Mouse (Mus musculus) hindbrain, embryonic 10.5 days (tissue): ENCODE measurements around the gene Gm28434. TPM values are rescaled to one million over a fixed set of nuclear protein-coding genes. Genes with fewer than 3 reads are reported as not detected.

Source experiments
- DNase-seq: peaks from one replicate; pipeline ENCODE4 v3.0.0-alpha.2; 2017; ENCODE audit warnings: low spot score
- H3K27ac ChIP-seq: fragments of 300-500 bp; sonication (generic); 2 replicates; pipeline ENCODE4 v1.5.1; 2016; ENCODE audit warnings: mild to moderate bottlenecking, moderate library complexity
- H3K27me3 ChIP-seq: fragments of 300-500 bp; sonication (generic); 2 replicates; pipeline ENCODE4 v1.6.1; 2016; ENCODE audit warnings: mild to moderate bottlenecking; ENCODE audit not compliant: poor library complexity, insufficient read depth, severe bottlenecking
- H3K36me3 ChIP-seq: fragments of 300-500 bp; sonication (generic); 2 replicates; pipeline ENCODE4 v1.6.1; 2016; ENCODE audit warnings: mild to moderate bottlenecking, moderate library complexity
- H3K4me1 ChIP-seq: fragments of 300-500 bp; sonication (generic); replicated peaks from 2 replicates; pipeline ENCODE4 v1.6.1; 2016; ENCODE audit warnings: mild to moderate bottlenecking
- H3K4me3 ChIP-seq: fragments of 300-500 bp; sonication (generic); 2 replicates; pipeline ENCODE4 v1.5.1; 2016; ENCODE audit warnings: mild to moderate bottlenecking, moderate library complexity
- H3K9me3 ChIP-seq: fragments of 300-500 bp; sonication (generic); 2 replicates; pipeline ENCODE4 v1.6.1; 2016; ENCODE audit warnings: mild to moderate bottlenecking, moderate library complexity
- WGBS: fragments of 180-500 bp; shearing (Covaris S2); methylation state at CpG from one replicate; pipeline ENCODE4 v1.1.7; 2016; 5-methylcytosine and 5-hydroxymethylcytosine counted together
- polyA plus RNA-seq: library from polyadenylated mRNA; unstranded; fragments of >200 nt; fragmentation: Nextera tagmentation; extraction: Ambion mirVana; gene quantifications from 2 replicates; pipeline ENCODE4 v1.2.1, GENCODE M21; 2016

The Gm28434 gene
- not detected in 2 replicates for polyA plus RNA-seq

- Histone ChIP-seq H3K27me3 (no peaks in the 10 kb centered on the region), H3K27ac (no peak within 1 kb of the TSS), H3K9me3 (no peaks in the 10 kb centered on the region), H3K4me1 (no peaks in the 10 kb centered on the region), H3K36me3 (no peaks in the 10 kb centered on the region), H3K4me3 (no peak within 1 kb of the TSS)
- DNase-seq = no peak
- WGBS = 72% methylated on average over 2 of the region's 2 CpGs
Observed at GRCm38 (mm10) chr5:87969201-87969600, at the start of gene Gm28434, which contains the start of gene 2310003L06Rik. Gm28434 (plus strand) TSS chr5:87969517. 2310003L06Rik (plus strand) TSS chr5:87969459.

- Histone ChIP-seq H3K27ac (no peak within 1 kb of the TSS), H3K4me1 (no peaks in the 10 kb centered on the region), H3K27me3 (no peaks in the 10 kb centered on the region), H3K4me3 (no peak within 1 kb of the TSS), H3K36me3 (no peaks in the 10 kb centered on the region), H3K9me3 (no peaks in the 10 kb centered on the region)
- peak; percentile 23 for DNase-seq
- WGBS = 45% methylated on average over 5 of the region's 5 CpGs
Observed at GRCm38 (mm10) chr5:87925372-87925771, 43.9 kb upstream of the Gm28434 start, which contains the start of gene Csn3. Csn3 (plus strand) TSS chr5:87925579.

- no peak overlapping the region for H3K4me3 ChIP-seq
- no peaks in the 10 kb centered on the region for H3K4me1 ChIP-seq
- H3K9me3 ChIP-seq = no peaks in the 10 kb centered on the region
- no peaks in the 10 kb centered on the region for H3K27me3 ChIP-seq
- WGBS = 43% methylated on average over 1 of the region's 1 CpGs
- H3K27ac ChIP-seq = no peak overlapping the region
- no peak for DNase-seq
- H3K36me3 ChIP-seq = no peaks in the 10 kb centered on the region
Observed at GRCm38 (mm10) chr5:87931603-87932002, 37.7 kb upstream of the Gm28434 start.

GRCm38 (mm10) chr5:87940752-87941151, 28.6 kb upstream of the Gm28434 start:
- no peak for DNase-seq
- no peak overlapping the region for H3K4me3 ChIP-seq
- WGBS = 54% methylated on average over 3 of the region's 3 CpGs
- no peaks in the 10 kb centered on the region for H3K4me1 ChIP-seq
- H3K27ac ChIP-seq = no peak overlapping the region
- H3K27me3 ChIP-seq = no peaks in the 10 kb centered on the region
- no peaks in the 10 kb centered on the region for H3K9me3 ChIP-seq
- no peaks in the 10 kb centered on the region for H3K36me3 ChIP-seq

- H3K36me3 ChIP-seq = no peaks in the 10 kb centered on the region
- no peak for DNase-seq
- no peaks in the 10 kb centered on the region for H3K4me1 ChIP-seq
- no peaks in the 10 kb centered on the region for H3K27me3 ChIP-seq
- no peaks in the 10 kb centered on the region for H3K9me3 ChIP-seq
- H3K27ac ChIP-seq = no peak overlapping the region
- no peak overlapping the region for H3K4me3 ChIP-seq
Observed at GRCm38 (mm10) chr5:87942515-87942914, 26.8 kb upstream of the Gm28434 start.

GRCm38 (mm10) chr5:87951836-87952235, 17.5 kb upstream of the Gm28434 start:
- DNase-seq = no peak
- Histone ChIP-seq H3K36me3 (no peaks in the 10 kb centered on the region), H3K4me3 (no peak overlapping the region), H3K9me3 (no peaks in the 10 kb centered on the region), H3K27me3 (no peaks in the 10 kb centered on the region), H3K27ac (no peak overlapping the region), H3K4me1 (no peaks in the 10 kb centered on the region)

- H3K4me3 ChIP-seq = no peak within 1 kb of the TSS
- DNase-seq = no peak
- 90% methylated on average over 3 of the region's 3 CpGs for WGBS
- no peak within 1 kb of the TSS for H3K27ac ChIP-seq
- H3K9me3 ChIP-seq = no peaks in the 10 kb centered on the region
- no peaks in the 10 kb centered on the region for H3K36me3 ChIP-seq
- no peaks in the 10 kb centered on the region for H3K27me3 ChIP-seq
- no peaks in the 10 kb centered on the region for H3K4me1 ChIP-seq
Observed at GRCm38 (mm10) chr5:87979139-87979538, 9.8 kb downstream of the Gm28434 start, which contains the start of gene Cabs1. Cabs1 (plus strand) TSS chr5:87979439.

- no peaks in the 10 kb centered on the region for H3K27me3 ChIP-seq
- no peak for DNase-seq
- no peaks in the 10 kb centered on the region for H3K4me1 ChIP-seq
- no peaks in the 10 kb centered on the region for H3K9me3 ChIP-seq
- WGBS = 65% methylated on average over 3 of the region's 3 CpGs
- no peak overlapping the region for H3K4me3 ChIP-seq
- no peaks in the 10 kb centered on the region for H3K36me3 ChIP-seq
- no peak overlapping the region for H3K27ac ChIP-seq
Observed at GRCm38 (mm10) chr5:87982468-87983214, 13.3 kb downstream of the Gm28434 start.

- Histone ChIP-seq H3K4me1 (no peaks in the 10 kb centered on the region), H3K27ac (no peak within 1 kb of the TSS), H3K4me3 (no peak within 1 kb of the TSS), H3K27me3 (no peaks in the 10 kb centered on the region), H3K9me3 (no peaks in the 10 kb centered on the region), H3K36me3 (no peaks in the 10 kb centered on the region)
- no peak for DNase-seq
- WGBS = 93% methylated on average over 3 of the region's 3 CpGs
Observed at GRCm38 (mm10) chr5:88002249-88002648, 32.9 kb downstream of the Gm28434 start, which contains the start of gene Smr3a. Smr3a (plus strand) TSS chr5:88002549.

GRCm38 (mm10) chr5:88005241-88005640, 35.9 kb downstream of the Gm28434 start:
- no peaks in the 10 kb centered on the region for H3K9me3 ChIP-seq
- no peak overlapping the region for H3K4me3 ChIP-seq
- H3K27me3 ChIP-seq = no peaks in the 10 kb centered on the region
- DNase-seq = no peak
- H3K4me1 ChIP-seq = no peaks in the 10 kb centered on the region
- H3K27ac ChIP-seq = no peak overlapping the region
- H3K36me3 ChIP-seq = no peaks in the 10 kb centered on the region

Other genes with a start within 250 kb of the Gm28434 start
- gene Csn1s2a, start 194.9 kb upstream of the Gm28434 start, polyA plus RNA-seq = not detected in 2 replicates
- gene Csn1s2b, start 161.4 kb upstream of the Gm28434 start, polyA plus RNA-seq = not detected in 2 replicates
- gene Prr27, start 143.8 kb upstream of the Gm28434 start, polyA plus RNA-seq = not detected in 2 replicates
- not detected in 2 replicates for gene Odam, start 84.5 kb upstream of the Gm28434 start, polyA plus RNA-seq
- gene Csn3, start 43.9 kb upstream of the Gm28434 start, polyA plus RNA-seq = 0.26 and 0.66 TPM in 2 replicates
- not detected in 2 replicates for gene 2310003L06Rik, start 58 bp upstream of the Gm28434 start, polyA plus RNA-seq
- gene Cabs1, start 9.9 kb downstream of the Gm28434 start, polyA plus RNA-seq = not detected in 2 replicates
- gene Smr3a, start 33.0 kb downstream of the Gm28434 start, polyA plus RNA-seq = not detected in 2 replicates
- gene Smr2, start 117.0 kb downstream of the Gm28434 start, polyA plus RNA-seq = not detected in 2 replicates
- not detected in 2 replicates for gene Gm11116, start 142.0 kb downstream of the Gm28434 start, polyA plus RNA-seq
- gene Gm11115, start 184.6 kb downstream of the Gm28434 start, polyA plus RNA-seq = not detected in 2 replicates